Mouse (Mus musculus) hindbrain, postnatal 0 days (tissue): Measurements from ENCODE around the gene Gck. TPM values are rescaled to one million over a fixed set of nuclear protein-coding genes. Genes with fewer than 3 reads are reported as not detected.

Experiments used
- ATAC-seq: fragments of 200-750 bp; cut with Nextera tagmentation; 2 replicates; pipeline ENCODE4 v1.8.0; 2017; ENCODE audit warnings: mild to moderate bottlenecking, moderate TSS enrichment, moderate library complexity
- DNase-seq: peaks from one replicate; pipeline ENCODE4 v3.0.0-alpha.2; 2015; ENCODE audit warnings: low spot score
- H3K27ac ChIP-seq: fragments of 300-500 bp; sonication (generic); 2 replicates; pipeline ENCODE4 v1.5.1; 2014; ENCODE audit warnings: mild to moderate bottlenecking
- H3K27me3 ChIP-seq: fragments of 300-500 bp; sonication (generic); 2 replicates; pipeline ENCODE4 v1.6.1; 2014; ENCODE audit warnings: low read length, mixed read lengths; ENCODE audit not compliant: insufficient read depth
- H3K36me3 ChIP-seq: fragments of 300-500 bp; sonication (generic); 2 replicates; pipeline ENCODE4 v1.6.1; 2014; ENCODE audit warnings: low read length, mixed read lengths; ENCODE audit not compliant: insufficient read depth
- H3K4me1 ChIP-seq: fragments of 300-500 bp; sonication (generic); 2 replicates; pipeline ENCODE4 v1.6.1; 2014; ENCODE audit warnings: antibody characterized with exemption, low read length, mixed read lengths; ENCODE audit not compliant: insufficient read depth
- H3K4me2 ChIP-seq: fragments of 300-500 bp; sonication (generic); 2 replicates; pipeline ENCODE4 v1.6.1; 2014; ENCODE audit warnings: low read depth, mild to moderate bottlenecking, low read length, moderate library complexity, mixed read lengths
- H3K4me3 ChIP-seq: fragments of 300-500 bp; sonication (generic); 2 replicates; pipeline ENCODE4 v1.5.1; 2014; ENCODE audit warnings: low read length
- H3K9ac ChIP-seq: fragments of 300-500 bp; sonication (generic); replicated peaks from 2 replicates; pipeline ENCODE4 v1.6.1; 2014; ENCODE audit warnings: mild to moderate bottlenecking, low read length, moderate library complexity, mixed read lengths
- H3K9me3 ChIP-seq: fragments of 300-500 bp; sonication (generic); 2 replicates; pipeline ENCODE4 v1.6.1; 2016; ENCODE audit warnings: low read length, mixed read lengths
- CTCF ChIP-seq: IDR thresholded peaks from 2 replicates; pipeline ENCODE4 v1.5.1; 2016; ENCODE audit warnings: antibody characterized with exemption, control low read depth, low read depth
- WGBS: fragments of 180-500 bp; shearing (Covaris S2); extraction: QIAGEN DNeasy Blood & Tissue Kit; methylation state at CpG from one replicate; pipeline ENCODE4 v1.1.7; 2014; 5-methylcytosine and 5-hydroxymethylcytosine counted together
- polyA plus RNA-seq: library from polyadenylated mRNA; unstranded; fragments of >200 nt; fragmentation: Nextera tagmentation; extraction: Ambion mirVana; gene quantifications from 2 replicates; pipeline ENCODE4 v1.2.1, GENCODE M21; 2015
- total RNA-seq: library from RNA; depleted of rRNA; stranded (reverse); fragments of >200 nt; gene quantifications from 2 replicates; pipeline ENCODE4 v1.2.3, GENCODE M21; 2014

Gene Gck
- total and polyA plus RNA-seq, 2 experiments from 2014 or later = 3.2 to 7.5 TPM

DNA sequence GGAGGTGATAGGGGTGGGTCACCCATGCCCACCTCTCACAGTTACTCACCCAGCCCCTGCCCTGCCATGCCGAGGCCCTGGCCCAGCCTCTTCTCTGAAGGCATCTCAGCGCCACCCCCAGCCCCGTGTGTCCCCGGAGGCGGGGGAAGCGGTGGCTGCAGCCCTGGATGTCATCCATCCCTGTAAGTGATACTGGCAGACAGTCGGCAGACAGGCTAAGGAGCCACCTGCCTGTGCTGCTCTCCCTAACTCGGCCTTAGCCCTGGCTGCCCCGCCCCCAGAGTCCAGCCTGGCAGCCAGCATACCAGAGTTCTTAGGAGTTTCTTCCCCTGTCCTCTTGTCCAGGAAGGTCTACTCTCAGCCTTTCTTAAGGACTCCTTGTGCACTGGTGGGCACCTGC is 26.2 kb upstream of the Gck start:
- Histone ChIP-seq H3K27ac (no peak overlapping the region), H3K36me3 (peaks cover 12% of the 10 kb centered on the region; the same call in 1 of the 2 replicates)

DNA sequence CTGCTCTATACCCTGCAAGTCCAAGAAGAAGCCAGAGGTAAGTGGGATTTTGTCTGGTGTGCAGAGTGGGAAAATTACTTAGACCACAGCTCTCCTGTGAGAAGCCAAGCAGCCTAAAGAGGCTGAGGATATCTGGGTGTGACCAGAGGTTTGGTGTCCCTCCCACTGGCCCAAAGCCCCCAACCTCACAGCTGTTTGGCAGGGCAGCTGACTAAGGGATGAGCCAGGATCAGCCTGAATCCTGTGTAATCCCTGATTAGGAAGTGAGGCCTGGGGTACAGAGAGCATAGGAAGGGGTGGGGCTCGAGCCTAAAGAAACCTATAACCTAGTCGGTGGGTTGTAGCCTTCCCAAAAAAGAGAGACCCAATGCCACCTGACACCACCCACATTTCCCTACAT is 25.2 kb upstream of the Gck start:
- Histone ChIP-seq H3K27me3 (no peaks in the 10 kb centered on the region), H3K9ac (no peak overlapping the region), H3K4me2 (no peak overlapping the region), H3K36me3 (peaks cover 19% of the 10 kb centered on the region; the same call in 1 of the 2 replicates), H3K27ac (no peak overlapping the region), H3K9me3 (no peaks in the 10 kb centered on the region), H3K4me3 (no peak overlapping the region), H3K4me1 (no peaks in the 10 kb centered on the region)
- no peak for TF ChIP-seq CTCF
- ATAC-seq = no peak
- DNase-seq = no peak
- WGBS = 53% methylated on average over 2 of the region's 2 CpGs

More for the DNA sequence above, 26.2 kb upstream of the Gck start:
- Histone ChIP-seq H3K27me3 (no peaks in the 10 kb centered on the region), H3K9ac (no peak overlapping the region), H3K4me2 (no peak overlapping the region), H3K9me3 (no peaks in the 10 kb centered on the region), H3K4me3 (no peak overlapping the region), H3K4me1 (no peaks in the 10 kb centered on the region)
- DNase-seq (no peak), ATAC-seq (no peak)
- TF ChIP-seq CTCF = no peak
- WGBS = 18% methylated on average over 8 of the region's 9 CpGs

DNA sequence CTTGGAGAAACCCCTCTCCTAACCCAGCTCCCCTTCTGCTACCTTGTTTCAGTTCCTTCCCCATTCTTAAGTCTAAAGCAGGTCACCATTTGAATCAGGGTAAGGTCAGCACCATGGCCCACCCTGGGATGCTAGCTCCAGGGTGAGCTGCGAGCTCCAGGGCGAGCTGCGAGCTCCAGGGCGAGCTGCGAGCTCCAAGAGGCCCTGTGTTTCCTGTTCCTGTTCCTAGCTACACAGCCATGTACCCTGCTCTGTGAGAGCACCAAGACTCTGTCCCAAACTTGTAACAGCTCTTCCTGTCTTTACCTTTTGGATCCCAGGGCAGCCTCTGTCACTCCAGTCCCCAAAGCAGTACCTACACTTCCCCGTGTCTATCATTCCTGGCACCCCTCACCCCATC is 24.2 kb upstream of the Gck start:
- no peak for TF ChIP-seq CTCF
- H3K9ac ChIP-seq = no peak overlapping the region
- ATAC-seq (no peak), DNase-seq (no peak)
- H3K36me3 ChIP-seq = peaks cover 29% of the 10 kb centered on the region; the same call in 1 of the 2 replicates
- no peaks in the 10 kb centered on the region for H3K4me1 ChIP-seq
- H3K9me3 ChIP-seq = no peaks in the 10 kb centered on the region
- no peaks in the 10 kb centered on the region for H3K27me3 ChIP-seq
- H3K4me3 ChIP-seq = no peak overlapping the region
- no peak overlapping the region for H3K4me2 ChIP-seq
- 81% methylated on average over 6 of the region's 6 CpGs for whole genome bisulfite sequencing
- no peak overlapping the region for H3K27ac ChIP-seq

DNA sequence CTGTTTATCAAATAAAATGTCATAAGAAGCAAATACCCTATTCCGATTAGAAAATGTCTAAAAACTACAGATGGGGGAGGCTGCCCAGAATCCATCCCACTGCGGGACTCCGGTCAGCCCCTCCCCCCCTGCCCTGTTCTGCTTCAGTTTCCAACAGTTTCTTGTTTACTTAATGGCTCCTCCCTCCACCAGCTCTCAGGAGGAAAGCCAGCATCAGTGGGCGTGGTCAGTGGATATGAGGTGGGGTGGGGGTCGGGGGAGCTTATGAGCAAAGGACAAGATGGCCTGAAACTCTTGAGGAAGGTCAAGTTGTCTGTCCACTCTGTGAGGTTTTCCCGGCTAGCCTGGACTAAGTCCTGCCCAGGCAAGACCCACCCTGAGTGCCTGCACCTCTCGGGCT is 23.3 kb upstream of the Gck start:
- no peaks in the 10 kb centered on the region for H3K4me1 ChIP-seq
- ATAC-seq = no peak
- no peak for TF ChIP-seq CTCF
- H3K27ac ChIP-seq = no peak overlapping the region
- no peak overlapping the region for H3K9ac ChIP-seq
- no peak overlapping the region for H3K4me2 ChIP-seq
- peaks cover 31% of the 10 kb centered on the region; the same call in 1 of the 2 replicates for H3K36me3 ChIP-seq
- WGBS = 55% methylated on average over 7 of the region's 7 CpGs
- H3K9me3 ChIP-seq = no peaks in the 10 kb centered on the region
- no peak for DNase-seq
- no peak overlapping the region for H3K4me3 ChIP-seq
- H3K27me3 ChIP-seq = no peaks in the 10 kb centered on the region

DNA sequence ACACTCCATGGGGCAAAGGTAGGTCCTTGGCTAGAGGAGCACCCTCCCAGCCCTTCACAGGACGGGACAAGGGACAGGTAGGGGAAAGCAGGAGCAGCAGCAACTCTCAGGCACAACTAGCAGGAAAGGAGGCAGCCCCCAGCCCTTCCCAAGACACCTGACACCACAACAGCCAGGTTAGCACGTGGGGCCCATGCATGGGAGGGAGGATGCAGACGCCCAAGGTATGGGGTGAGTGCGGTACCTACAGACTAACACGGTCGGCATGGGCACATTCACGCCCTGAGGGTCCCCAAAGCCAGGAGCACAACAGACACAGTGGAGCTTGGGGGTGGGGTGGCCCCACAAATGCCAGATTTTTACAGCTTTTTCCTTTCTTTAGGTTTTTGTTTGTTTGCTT is 21.3 kb upstream of the Gck start:
- Histone ChIP-seq H3K4me1 (no peaks in the 10 kb centered on the region), H3K4me3 (no peak overlapping the region), H3K4me2 (no peak overlapping the region), H3K27ac (no peak overlapping the region), H3K27me3 (no peaks in the 10 kb centered on the region), H3K9me3 (no peaks in the 10 kb centered on the region), H3K9ac (no peak overlapping the region), H3K36me3 (peaks cover 36% of the 10 kb centered on the region; the same call in 1 of the 2 replicates)
- TF ChIP-seq CTCF = no peak
- DNase-seq (no peak), ATAC-seq (no peak)
- WGBS = 65% methylated on average over 7 of the region's 7 CpGs

DNA sequence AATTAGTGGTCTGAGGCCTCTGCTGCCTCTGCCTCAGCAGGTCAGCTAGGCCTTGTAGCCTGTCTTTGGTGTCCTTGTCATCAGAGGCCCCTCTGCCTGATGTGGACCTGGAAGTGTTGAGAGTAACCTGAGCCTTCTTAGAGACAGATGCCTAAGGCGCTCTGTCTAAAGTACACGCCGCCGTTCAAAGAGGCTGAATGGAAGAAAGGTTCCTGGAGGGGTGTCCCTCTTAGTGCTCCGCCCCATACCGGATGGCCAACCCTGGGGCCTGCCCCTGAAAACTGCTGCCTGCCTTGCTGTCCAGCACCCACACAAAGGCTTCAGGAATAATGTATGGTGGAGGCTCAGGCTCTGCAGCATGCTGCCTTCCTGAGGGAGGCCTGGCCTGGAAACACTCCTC is 18.3 kb upstream of the Gck start:
- TF ChIP-seq CTCF = no peak
- H3K9ac ChIP-seq = no peak overlapping the region
- WGBS = 87% methylated on average over 6 of the region's 6 CpGs
- no peaks in the 10 kb centered on the region for H3K9me3 ChIP-seq
- H3K27ac ChIP-seq = 0 out of 2 replicates have a peak overlapping the region, but pooled peaks have one; percentile 32
- no peaks in the 10 kb centered on the region for H3K4me1 ChIP-seq
- H3K27me3 ChIP-seq = no peaks in the 10 kb centered on the region
- H3K4me2 ChIP-seq = no peak overlapping the region
- H3K36me3 ChIP-seq = peaks cover 49% of the 10 kb centered on the region; the same call in 1 of the 2 replicates
- no peak overlapping the region for H3K4me3 ChIP-seq
- ATAC-seq (0 out of 2 replicates have a peak, but pooled peaks have one; percentile 4), DNase-seq (no peak)

DNA sequence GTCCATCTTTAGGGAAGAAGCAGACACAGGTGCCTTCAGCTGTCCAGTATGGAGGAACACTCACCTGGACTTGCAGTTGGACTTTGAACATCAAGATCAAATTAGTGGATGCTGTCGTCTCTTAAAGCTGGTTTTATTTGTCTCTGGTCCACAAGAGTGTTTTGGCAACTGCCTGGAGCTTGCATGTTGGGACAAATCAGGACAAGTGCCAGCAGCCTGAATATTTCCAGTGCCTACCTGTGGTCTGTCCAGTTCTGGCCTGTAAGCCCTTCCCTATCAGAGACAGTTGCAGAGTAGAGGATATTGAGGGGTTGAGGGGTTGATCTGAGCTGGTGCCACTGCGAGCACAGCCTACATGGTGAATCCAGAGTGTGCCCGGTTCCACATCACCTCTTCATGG is 16.9 kb upstream of the Gck start:
- H3K4me2 ChIP-seq = no peak overlapping the region
- H3K9ac ChIP-seq = no peak overlapping the region
- no peaks in the 10 kb centered on the region for H3K4me1 ChIP-seq
- DNase-seq (no peak), ATAC-seq (peak; percentile 2; the same call in 1 of the 2 replicates)
- WGBS = 91% methylated on average over 3 of the region's 3 CpGs
- peaks cover 63% of the 10 kb centered on the region for H3K36me3 ChIP-seq
- no peak for TF ChIP-seq CTCF
- H3K4me3 ChIP-seq = no peak overlapping the region
- H3K27ac ChIP-seq = no peak overlapping the region
- H3K27me3 ChIP-seq = no peaks in the 10 kb centered on the region
- H3K9me3 ChIP-seq = no peaks in the 10 kb centered on the region
